Mouse (Mus musculus): ENCODE results near the gene Lins1.

- TF ChIP-seq CTCF (IDR thresholded peaks at IDR 0.05; ENCODE audit: low read depth, low read length) (no peak), POLR2AphosphoS5 (IDR thresholded peaks at IDR 0.05; ENCODE audit: insufficient replicate concordance, low read depth, low read length) (no peak), TAL1 (conservative IDR thresholded peaks at IDR 0.05; ENCODE audit: low read depth, low read length) (no peak), GATA1 (IDR thresholded peaks at IDR 0.05; ENCODE audit: borderline replicate concordance, low read length) (no peak), GATA2 (IDR thresholded peaks at IDR 0.05; ENCODE audit: borderline replicate concordance, low read depth, low read length) (no peak)
Measured at GRCm38 (mm10) chr7:66729232-66729631, 39.5 kb downstream of the Lins1 start.

Data from G1E (cell line).